Mouse (Mus musculus): ENCODE measurements at regions not wholly inside any gene's neighbourhood (a gene's known extent, or its start where the extent isn't known, plus 50 kb on each side); places are given as distances from the start of the nearest gene placed in this dataset.

GRCm38 (mm10) chr5:112001742-112002701 lies 250.3 kb downstream of the Cryba4 start:
- no peak for ATAC-seq (ENCODE audit: poor library complexity, severe bottlenecking)

GRCm38 (mm10) chr5:112002856-112003660 lies 249.3 kb downstream of the Cryba4 start:
- no peak for ATAC-seq (ENCODE audit: poor library complexity, severe bottlenecking)

GRCm38 (mm10) chr5:112004041-112004440 lies 248.3 kb downstream of the Cryba4 start:
- ATAC-seq (ENCODE audit: poor library complexity, severe bottlenecking), result no peak

- ATAC-seq (ENCODE audit: poor library complexity, severe bottlenecking), result no peak
These were observed 239.7 kb downstream of the Cryba4 start for GRCm38 (mm10) chr5:112012505-112013164.

- no peak for ATAC-seq (ENCODE audit: poor library complexity, severe bottlenecking)
These were observed 233.4 kb downstream of the Cryba4 start for GRCm38 (mm10) chr5:112018925-112019324.

GRCm38 (mm10) chr5:112020882-112021281 lies 231.4 kb downstream of the Cryba4 start:
- ATAC-seq (ENCODE audit: poor library complexity, severe bottlenecking), result no peak

GRCm38 (mm10) chr5:112029955-112030354 lies 222.4 kb downstream of the Cryba4 start:
- no peak for ATAC-seq (ENCODE audit: poor library complexity, severe bottlenecking)

GRCm38 (mm10) chr5:112032036-112032435 lies 220.3 kb downstream of the Cryba4 start:
- ATAC-seq (ENCODE audit: poor library complexity, severe bottlenecking), result no peak

GRCm38 (mm10) chr5:112035426-112035825 lies 216.9 kb downstream of the Cryba4 start:
- no peak for ATAC-seq (ENCODE audit: poor library complexity, severe bottlenecking)

- no peak for ATAC-seq (ENCODE audit: poor library complexity, severe bottlenecking)
These were observed 215.2 kb downstream of the Cryba4 start for GRCm38 (mm10) chr5:112037080-112037479.

GRCm38 (mm10) chr5:112039645-112040372 lies 212.5 kb downstream of the Cryba4 start:
- ATAC-seq (ENCODE audit: poor library complexity, severe bottlenecking), result no peak

- ATAC-seq (ENCODE audit: poor library complexity, severe bottlenecking), result no peak
These were observed 211.6 kb downstream of the Cryba4 start for GRCm38 (mm10) chr5:112040678-112041077.

GRCm38 (mm10) chr5:112041285-112041684 lies 211.0 kb downstream of the Cryba4 start:
- ATAC-seq (ENCODE audit: poor library complexity, severe bottlenecking), result no peak

- ATAC-seq (ENCODE audit: poor library complexity, severe bottlenecking), result no peak
These were observed 210.1 kb downstream of the Cryba4 start for GRCm38 (mm10) chr5:112042236-112042635.

- no peak for ATAC-seq (ENCODE audit: poor library complexity, severe bottlenecking)
These were observed 202.1 kb downstream of the Cryba4 start for GRCm38 (mm10) chr5:112050046-112050782.

GRCm38 (mm10) chr5:112050906-112051305 lies 201.4 kb downstream of the Cryba4 start:
- no peak for ATAC-seq (ENCODE audit: poor library complexity, severe bottlenecking)

- ATAC-seq (ENCODE audit: poor library complexity, severe bottlenecking), result no peak
These were observed 200.5 kb downstream of the Cryba4 start for GRCm38 (mm10) chr5:112051786-112052185.

- ATAC-seq (ENCODE audit: poor library complexity, severe bottlenecking), result no peak
These were observed 198.6 kb downstream of the Cryba4 start for GRCm38 (mm10) chr5:112053600-112054155.

- ATAC-seq (ENCODE audit: poor library complexity, severe bottlenecking), result no peak
These were observed 197.3 kb downstream of the Cryba4 start for GRCm38 (mm10) chr5:112055018-112055417.

Measured in megakaryocyte, adult 5-6 weeks (primary cell).